Mouse (Mus musculus) heart, adult 2 months (tissue): ENCODE measurements around the gene Ankfn1. TPM values are rescaled to one million over a fixed set of nuclear protein-coding genes. Genes with fewer than 3 reads are reported as not detected.

ENCODE experiments used
- DNase-seq, 2 experiments: peaks; one replicate each; pipeline ENCODE4 v3.0.0; 2021
- H3K27ac ChIP-seq: fragments of 200-600 bp; 2 replicates; pipeline ENCODE4 v1.8.1; 2022
- H3K27me3 ChIP-seq: fragments of 200-500 bp; 2 replicates; pipeline ENCODE4 v1.6.1; 2012; ENCODE audit warnings: mild to moderate bottlenecking, low read length, inconsistent platforms, mixed read lengths; ENCODE audit not compliant: control insufficient read depth, insufficient read depth
- H3K36me3 ChIP-seq: fragments of 200-500 bp; 2 replicates; pipeline ENCODE4 v1.6.1; 2012; ENCODE audit warnings: low read length, inconsistent platforms; ENCODE audit not compliant: control insufficient read depth, insufficient read depth
- H3K4me1 ChIP-seq: fragments of 200-500 bp; 2 replicates; pipeline ENCODE4 v1.6.1; 2011; ENCODE audit warnings: low read length; ENCODE audit not compliant: control insufficient read depth, insufficient read depth
- H3K4me3 ChIP-seq: fragments of 200-600 bp; 2 replicates; pipeline ENCODE4 v1.8.1; 2022
- H3K79me2 ChIP-seq: fragments of 200-500 bp; replicated peaks from 2 replicates; pipeline ENCODE4 v1.6.1; 2012; ENCODE audit warnings: mild to moderate bottlenecking, inconsistent platforms, low read length, moderate library complexity, mixed read lengths; ENCODE audit not compliant: control insufficient read depth, insufficient read depth
- H3K9ac ChIP-seq: fragments of 200-500 bp; 2 replicates; pipeline ENCODE4 v1.6.1; 2012; ENCODE audit warnings: low read depth, mild to moderate bottlenecking, control low read depth, inconsistent platforms, low read length, mixed read lengths
- CTCF ChIP-seq: fragments of 200-600 bp; IDR thresholded peaks from 2 replicates; pipeline ENCODE4 v1.8.1; 2022; ENCODE audit warnings: antibody characterized with exemption, mild to moderate bottlenecking, moderate library complexity
- EP300 ChIP-seq: fragments of 200-500 bp; IDR thresholded peaks from 2 replicates; pipeline ENCODE4 v1.6.1; 2011; ENCODE audit warnings: low read depth, low read length, control low read depth; ENCODE audit not compliant: insufficient read depth
- POLR2A ChIP-seq: fragments of 200-500 bp; IDR thresholded peaks from 2 replicates; pipeline ENCODE4 v1.6.1; 2011; ENCODE audit warnings: mild to moderate bottlenecking, low read depth, low read length, control low read depth; ENCODE audit not compliant: insufficient read depth
- WGBS: fragments of 180-500 bp; shearing (Covaris S2); methylation state at CpG from one replicate; pipeline ENCODE4 v1.1.7; 2018; 5-methylcytosine and 5-hydroxymethylcytosine counted together
- intact Hi-C: fragments of 180-260 bp; cut with DNase I; formaldehyde crosslinking; loops from one replicate; pipeline ENCODE4 v1.15.1; 2025
- polyA plus RNA-seq: library from polyadenylated mRNA; depleted of rRNA; stranded (reverse); fragments of >200 nt; gene quantifications from 2 replicates; pipeline ENCODE4 v1.2.3, GENCODE M21; 2012
- total RNA-seq, 2 experiments: library from RNA; stranded (reverse); gene quantifications; 2 replicates each; pipeline ENCODE4 v1.2.3; 2021

The Ankfn1 gene
- total and polyA plus RNA-seq, 3 experiments: 0.14 TPM; not detected in 2

DNA sequence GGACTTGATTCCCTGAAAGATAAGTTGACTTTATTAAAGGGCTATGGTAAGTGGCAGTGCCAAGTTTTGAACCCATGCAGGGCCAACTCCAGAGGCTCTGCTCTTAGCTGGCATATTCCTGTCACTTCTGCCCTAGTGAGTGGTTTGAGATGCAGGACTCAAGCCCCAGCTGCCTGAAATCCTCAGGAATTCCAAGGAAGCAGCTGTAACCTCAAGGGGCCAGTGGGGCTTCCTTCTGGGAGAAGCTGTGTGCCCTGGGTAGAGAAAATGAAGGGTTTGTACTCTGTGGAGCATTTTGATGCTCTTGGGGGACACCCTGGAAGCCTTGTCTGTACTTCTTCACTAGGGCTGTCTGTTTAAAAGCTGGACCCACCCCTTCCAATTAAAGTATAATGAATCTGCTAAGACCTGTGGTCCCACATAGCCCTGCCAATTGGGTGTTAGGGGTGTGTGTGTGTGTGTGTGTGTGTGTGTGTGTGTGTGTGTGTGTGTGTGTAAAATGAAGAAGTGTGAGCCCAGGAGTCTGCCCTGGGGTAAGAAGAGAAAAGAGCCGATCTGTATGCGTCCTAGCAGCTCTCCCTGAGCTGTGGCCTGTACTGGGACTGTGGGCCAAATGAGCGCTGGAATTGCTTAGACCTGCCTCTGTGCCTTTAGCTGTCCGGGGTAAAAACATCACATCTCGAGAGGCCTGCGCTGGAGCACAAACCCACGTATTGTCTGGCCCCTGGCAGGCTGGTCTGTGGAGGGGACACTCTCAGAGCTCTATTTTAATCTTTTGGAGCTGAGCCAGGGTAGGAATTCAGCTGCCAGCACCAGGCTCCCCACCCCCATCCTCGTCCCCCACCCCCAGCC is 395.4 kb downstream of the Ankfn1 start:
- DNase-seq: no peak
- Histone ChIP-seq H3K36me3 (no peaks in the 10 kb centered on the region), H3K9ac (no peak overlapping the region), H3K27me3 (no peaks in the 10 kb centered on the region), H3K27ac (no peak overlapping the region), H3K79me2 (no peaks in the 10 kb centered on the region), H3K4me3 (no peak overlapping the region), H3K4me1 (no peaks in the 10 kb centered on the region)
- no peak for TF ChIP-seq EP300
- TF ChIP-seq POLR2A: no peak
- TF ChIP-seq CTCF: no peak
- WGBS: 25% methylated on average over 8 of the region's 8 CpGs
- intact Hi-C loops: no loop called here

DNA sequence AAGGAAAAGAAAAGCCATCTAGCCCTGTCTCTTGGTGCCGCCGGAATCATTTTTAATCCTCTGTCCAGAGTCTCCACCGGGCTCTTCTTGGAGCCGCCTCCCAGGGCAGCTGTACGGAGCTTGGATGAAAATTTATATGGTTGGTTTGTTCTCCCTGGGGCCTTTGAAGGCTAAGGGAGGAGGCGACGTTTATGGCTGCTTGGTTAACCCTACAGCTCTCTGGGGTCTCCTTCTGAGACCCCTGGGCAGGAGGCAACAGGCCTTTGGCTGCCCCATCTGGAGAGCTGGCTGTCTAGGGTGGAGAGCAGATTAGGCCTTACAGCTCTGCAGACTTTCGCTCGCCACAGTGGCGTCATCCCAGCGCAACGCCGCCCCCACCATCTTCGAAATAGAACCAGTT is 406.5 kb downstream of the Ankfn1 start:
- Histone ChIP-seq H3K27me3 (no peaks in the 10 kb centered on the region), H3K36me3 (no peaks in the 10 kb centered on the region), H3K9ac (no peak overlapping the region), H3K4me3 (no peak overlapping the region), H3K79me2 (no peaks in the 10 kb centered on the region), H3K4me1 (no peaks in the 10 kb centered on the region), H3K27ac (no peak overlapping the region)
- intact Hi-C loops: no loop called here
- DNase-seq: no peak
- TF ChIP-seq EP300 (no peak), CTCF (no peak), POLR2A (no peak)
- 90% methylated on average over 14 of the region's 14 CpGs for WGBS

DNA sequence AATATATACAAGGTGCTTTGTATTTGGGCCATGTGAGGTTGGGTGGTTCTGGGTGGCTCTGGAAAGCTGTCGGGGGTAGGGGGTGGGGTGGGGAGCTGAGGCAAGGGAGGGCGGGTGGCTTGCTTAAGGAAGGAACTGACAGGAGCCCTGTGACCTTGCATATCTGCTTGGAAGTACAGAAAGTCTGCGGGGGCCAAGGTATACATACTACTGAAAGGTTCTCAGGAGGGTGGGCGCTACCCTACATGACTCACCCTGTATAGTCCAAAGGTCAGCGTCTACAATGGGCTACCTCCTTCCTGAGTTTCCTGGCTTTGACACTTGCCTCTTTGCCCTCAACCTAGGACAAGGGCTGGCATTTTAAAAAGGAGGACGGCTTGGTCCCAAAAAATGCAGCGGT is 407.1 kb downstream of the Ankfn1 start:
- Histone ChIP-seq H3K36me3 (no peaks in the 10 kb centered on the region), H3K27me3 (no peaks in the 10 kb centered on the region), H3K4me3 (no peak overlapping the region), H3K9ac (no peak overlapping the region), H3K79me2 (no peaks in the 10 kb centered on the region), H3K4me1 (no peaks in the 10 kb centered on the region), H3K27ac (no peak overlapping the region)
- TF ChIP-seq CTCF: no peak
- no peak for TF ChIP-seq POLR2A
- TF ChIP-seq EP300: no peak
- intact Hi-C loops: no loop called here
- WGBS: 43% methylated on average over 7 of the region's 7 CpGs
- DNase-seq: no peak

DNA sequence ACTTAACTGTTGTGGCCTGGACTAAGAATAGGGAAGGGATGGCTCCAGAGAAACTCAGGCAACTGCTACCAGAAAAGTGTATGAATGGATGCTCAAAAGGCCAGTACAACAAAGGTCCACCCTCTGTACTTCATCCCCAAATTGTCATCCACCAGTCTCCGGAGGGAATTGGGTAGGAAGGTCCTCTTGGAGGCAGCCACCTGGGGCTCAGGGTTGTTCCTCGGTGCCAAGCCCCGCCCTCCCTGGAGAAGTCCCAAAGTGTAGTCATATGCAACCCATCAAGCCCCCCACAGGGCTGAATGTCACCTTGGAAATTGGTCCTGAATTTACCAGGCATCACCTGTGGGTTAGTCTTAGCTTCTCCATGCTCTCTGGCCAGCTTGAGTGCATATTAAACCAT is 413.5 kb downstream of the Ankfn1 start:
- 74% methylated on average over 3 of the region's 3 CpGs for WGBS
- TF ChIP-seq POLR2A (no peak), CTCF (no peak), EP300 (no peak)

DNA sequence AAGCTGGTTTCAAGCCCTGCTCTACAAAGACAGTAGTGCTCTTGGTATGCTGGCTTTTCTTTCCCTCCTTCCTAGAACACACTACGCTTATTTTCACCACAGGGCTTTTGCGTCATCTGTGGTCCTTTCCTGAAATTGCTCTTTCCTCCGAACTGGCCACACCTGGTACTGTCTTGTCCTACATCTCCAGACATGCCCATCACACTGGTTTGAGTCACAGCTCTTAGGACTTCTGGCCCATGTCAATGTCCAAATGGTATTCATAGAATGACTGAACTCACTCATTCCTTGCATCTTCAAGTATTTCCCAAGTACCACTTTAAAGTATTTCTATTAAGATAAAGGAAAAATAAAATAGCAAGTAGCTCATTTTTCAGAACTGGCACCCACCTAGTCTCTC is 416.6 kb downstream of the Ankfn1 start:
- WGBS: 70% methylated on average over 3 of the region's 3 CpGs
- no peak overlapping the region for H3K27ac ChIP-seq
- no peak for DNase-seq
- H3K9ac ChIP-seq: no peak overlapping the region
- H3K79me2 ChIP-seq: no peaks in the 10 kb centered on the region
- TF ChIP-seq POLR2A (no peak), EP300 (no peak), CTCF (no peak)
- intact Hi-C loops: no loop called here
- H3K4me1 ChIP-seq: no peaks in the 10 kb centered on the region
- no peaks in the 10 kb centered on the region for H3K36me3 ChIP-seq
- H3K27me3 ChIP-seq: no peaks in the 10 kb centered on the region
- no peak overlapping the region for H3K4me3 ChIP-seq

More for the DNA sequence above, 413.5 kb downstream of the Ankfn1 start:
- Histone ChIP-seq H3K36me3 (no peaks in the 10 kb centered on the region), H3K27ac (no peak overlapping the region), H3K4me1 (no peaks in the 10 kb centered on the region), H3K79me2 (no peaks in the 10 kb centered on the region), H3K9ac (no peak overlapping the region), H3K27me3 (no peaks in the 10 kb centered on the region), H3K4me3 (no peak overlapping the region)
- intact Hi-C loops: no loop called here
- no peak for DNase-seq

DNA sequence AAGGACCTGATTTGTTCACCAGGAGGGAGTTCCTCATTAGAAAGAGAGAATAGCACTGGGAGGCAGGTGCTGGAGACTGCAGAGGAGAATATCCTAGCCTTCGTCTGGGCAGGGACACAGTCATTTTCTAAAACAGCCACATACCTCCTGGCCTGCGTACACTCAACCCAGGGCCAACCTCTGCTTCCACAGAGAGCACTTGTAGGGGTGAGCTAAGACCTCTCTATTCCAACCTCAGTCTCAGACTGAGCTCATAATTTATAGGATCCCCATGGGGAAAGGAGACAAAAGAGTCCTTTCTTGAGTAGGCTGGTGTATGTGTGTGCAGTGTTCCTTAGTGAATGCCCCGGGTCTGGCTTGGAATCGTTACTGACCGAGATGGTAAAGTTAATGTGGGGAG is 418.9 kb downstream of the Ankfn1 start:
- no peaks in the 10 kb centered on the region for H3K36me3 ChIP-seq
- DNase-seq: no peak
- H3K9ac ChIP-seq: no peak overlapping the region
- no peak overlapping the region for H3K27ac ChIP-seq
- no peaks in the 10 kb centered on the region for H3K79me2 ChIP-seq
- H3K27me3 ChIP-seq: no peaks in the 10 kb centered on the region
- WGBS: 85% methylated on average over 5 of the region's 5 CpGs
- H3K4me3 ChIP-seq: no peak overlapping the region
- no peak for TF ChIP-seq POLR2A
- TF ChIP-seq CTCF: no peak
- TF ChIP-seq EP300: no peak
- H3K4me1 ChIP-seq: no peaks in the 10 kb centered on the region
- intact Hi-C loops: no loop called here
